Mouse (Mus musculus): ENCODE results near the gene Efcab9.

DNA sequence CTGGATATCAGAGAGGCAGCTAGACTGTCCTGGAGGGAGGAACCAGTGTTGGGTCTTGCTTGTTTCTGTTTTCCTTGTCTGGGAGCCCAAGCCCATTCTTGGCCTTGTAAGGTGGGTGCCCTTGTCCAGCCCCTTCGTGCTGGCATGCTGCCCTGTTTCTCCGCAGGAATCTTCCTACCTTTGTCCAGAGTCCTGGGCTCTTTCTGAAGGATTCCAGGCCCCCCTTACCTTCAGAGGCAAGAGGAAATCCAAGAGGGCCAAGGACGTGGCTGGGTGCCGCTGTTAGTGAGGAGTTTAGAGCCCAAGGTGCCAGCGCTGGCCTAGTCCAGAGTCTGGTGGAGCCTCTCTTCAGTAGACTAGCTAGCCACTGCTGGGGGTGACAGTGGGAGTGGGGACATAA lies 12.6 kb upstream of the Efcab9 start:
- TF ChIP-seq EP300 (IDR thresholded peaks at IDR 0.05; ENCODE audit: low read length) (no peak), CHD2 (IDR thresholded peaks at IDR 0.05; ENCODE audit: low read length) (no peak), SIN3A (IDR thresholded peaks at IDR 0.05; ENCODE audit: low read length) (no peak), NRF1 (IDR thresholded peaks at IDR 0.05; ENCODE audit: low read depth, low read length) (no peak), POLR2A (IDR thresholded peaks at IDR 0.05; ENCODE audit: low read depth, low read length) (no peak), CTCF (conservative IDR thresholded peaks at IDR 0.05 in 1 of 2, IDR thresholded peaks at IDR 0.05 in 1 of 2; ENCODE audit: low read depth in 2 of 2, low read length in 2 of 2) (no peak), ETS1 (conservative IDR thresholded peaks at IDR 0.05; ENCODE audit: low read depth, low read length) (no peak), MXI1 (IDR thresholded peaks at IDR 0.05; ENCODE audit: low read depth, low read length) (no peak), IRF4 (IDR thresholded peaks at IDR 0.05; ENCODE audit: low read depth, low read length) (no peak)
